Mouse (Mus musculus) mouse trophoblast stem cell (cell line): ENCODE results near the gene Tnni1.

ENCODE experiments used
- in situ Hi-C, 2 experiments: fragments of 300-500 bp; cut with MseI, MboI; formaldehyde crosslinking; loops; 2 replicates in 1 of 2; 3 replicates in 1 of 2; pipeline ENCODE4 v1.15.1; 2025

Tnni1 gene

DNA sequence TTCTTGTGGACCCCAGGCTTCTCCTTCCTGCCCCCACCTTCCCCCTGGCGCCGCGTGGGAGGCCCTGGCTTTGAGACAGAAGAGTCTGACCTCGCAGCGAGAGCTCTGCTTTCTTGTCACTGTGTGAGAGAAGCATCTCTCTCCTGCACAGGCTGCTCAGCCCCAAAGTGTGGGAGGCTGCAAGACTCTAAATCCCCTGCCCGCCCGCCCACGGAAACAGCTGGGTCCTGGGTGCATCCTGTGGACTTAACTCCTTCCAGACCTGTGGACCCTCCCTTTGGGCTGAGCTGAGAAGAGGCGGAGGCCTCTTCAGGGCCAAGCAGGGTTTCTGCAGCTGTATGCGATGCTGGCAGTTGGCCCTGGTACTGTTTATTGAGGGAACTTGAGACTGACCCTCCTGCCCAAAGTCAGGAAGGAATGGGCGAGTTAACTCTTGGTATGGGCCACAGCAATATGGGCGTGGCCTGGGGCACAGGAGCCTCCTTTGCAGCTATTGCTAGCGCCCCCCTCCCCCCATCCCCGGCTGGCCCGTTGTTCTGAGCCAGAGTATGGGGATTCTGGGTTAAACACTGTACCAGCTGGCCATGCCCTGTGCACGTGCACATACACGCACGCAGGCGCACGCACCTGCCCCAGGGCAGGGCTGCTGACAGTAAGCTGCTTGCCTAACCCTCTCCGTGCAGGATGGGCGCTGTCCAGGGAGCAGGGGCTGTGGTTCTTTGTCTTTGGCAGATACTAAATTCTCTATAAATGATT, at the start of gene Tnni1:
Tnni1 (plus strand) TSS at position 655 of the 756 bp plus-strand sequence.
- in situ Hi-C loops: no loop called here

DNA sequence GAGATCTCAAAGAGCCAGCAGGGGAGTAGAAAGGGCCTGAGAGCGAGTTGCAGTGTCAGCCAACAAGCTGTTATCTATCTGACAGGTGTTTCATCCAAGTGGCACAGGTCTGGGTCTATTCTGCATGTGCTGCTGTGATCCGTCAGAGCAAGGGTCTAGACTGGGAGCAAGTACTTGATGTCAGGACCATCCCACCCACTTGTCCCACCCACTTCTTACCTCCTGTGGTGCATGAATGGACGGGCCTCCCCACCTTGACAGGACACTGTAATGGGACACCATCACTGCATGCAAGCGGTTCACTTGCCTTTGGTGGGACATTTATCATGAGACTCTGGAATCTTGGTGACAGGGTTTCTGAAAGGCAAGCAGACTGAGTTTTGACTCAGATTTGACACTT, 49.4 kb upstream of the Tnni1 start:
- in situ Hi-C loops: no loop called here

DNA sequence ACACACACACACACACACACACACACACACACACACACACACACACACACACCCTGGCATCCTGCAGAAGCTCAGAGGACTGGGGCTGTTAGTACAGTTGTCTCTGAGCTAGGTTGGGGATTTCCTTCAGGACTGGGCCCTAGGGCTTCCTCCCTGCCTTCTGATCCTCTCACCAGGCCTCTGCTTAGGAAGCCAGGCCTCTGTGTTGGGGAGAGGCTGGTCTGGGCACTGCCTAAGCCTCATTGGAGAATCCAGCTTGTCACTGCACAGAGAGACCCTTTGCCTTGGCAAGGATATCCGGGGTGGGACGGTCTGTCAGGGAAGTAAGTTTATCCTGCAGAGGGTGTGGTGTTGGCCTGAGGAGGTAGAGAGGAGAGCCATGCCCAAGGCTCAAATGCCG, 48.9 kb upstream of the Tnni1 start:
- in situ Hi-C loops: no loop called here

DNA sequence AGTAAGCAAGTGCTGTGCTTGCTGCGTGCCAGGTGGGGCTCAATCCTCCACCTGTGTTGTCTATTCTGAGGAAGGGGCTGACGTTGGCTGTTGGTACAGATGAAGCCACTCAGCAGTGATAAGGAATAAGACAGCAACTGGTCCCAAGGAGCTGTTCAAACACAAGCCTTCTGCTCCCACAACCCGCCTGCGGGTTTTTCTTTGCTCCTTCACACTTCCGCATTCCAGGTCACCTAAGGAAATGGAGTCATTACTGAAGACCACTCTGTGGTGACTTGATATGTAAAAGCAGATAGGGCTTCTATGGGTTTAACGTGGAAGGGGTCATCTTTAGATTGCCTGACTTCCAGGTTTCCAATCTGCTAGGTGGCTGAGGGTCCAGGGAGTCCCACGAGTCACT, 47.8 kb upstream of the Tnni1 start:
- in situ Hi-C loops: no loop called here

DNA sequence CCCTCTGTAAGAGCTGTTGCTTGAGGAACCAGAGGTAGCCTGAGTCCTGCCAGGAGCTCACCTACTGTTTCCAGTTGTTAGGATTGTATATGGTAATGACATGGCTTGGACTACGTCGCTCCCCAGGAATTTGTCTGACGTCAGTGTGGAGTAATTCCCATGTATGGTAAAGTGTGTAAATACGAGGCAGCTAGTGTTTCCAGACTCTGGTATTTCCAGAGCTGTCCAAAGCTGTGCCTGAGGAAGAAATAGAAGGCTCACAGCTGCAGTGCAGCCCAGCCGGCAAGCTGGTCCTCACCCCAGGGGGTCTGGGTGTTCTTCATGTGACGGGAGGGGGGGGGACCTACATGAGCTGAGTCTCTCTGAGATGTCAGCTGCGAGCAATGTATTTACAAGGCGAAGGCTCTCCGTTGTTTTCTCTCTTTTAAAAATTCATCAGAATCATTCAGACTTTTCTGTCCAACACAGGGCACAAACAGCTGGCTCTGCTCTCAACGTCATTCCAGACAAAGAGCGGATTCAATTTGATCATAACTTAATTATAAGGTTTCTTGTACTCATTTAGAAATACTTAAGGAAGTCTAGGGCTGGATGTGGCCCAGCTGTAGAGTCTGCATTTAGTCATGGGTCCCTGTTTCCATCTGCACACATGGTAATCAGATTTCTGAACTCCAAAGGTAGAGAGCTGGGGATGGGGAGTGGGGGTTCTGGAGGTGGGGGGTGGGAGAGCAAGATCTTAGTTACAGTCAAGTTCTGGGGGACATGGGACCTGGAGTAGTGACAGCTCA, 47.1 kb upstream of the Tnni1 start:
- in situ Hi-C loops: no loop called here

DNA sequence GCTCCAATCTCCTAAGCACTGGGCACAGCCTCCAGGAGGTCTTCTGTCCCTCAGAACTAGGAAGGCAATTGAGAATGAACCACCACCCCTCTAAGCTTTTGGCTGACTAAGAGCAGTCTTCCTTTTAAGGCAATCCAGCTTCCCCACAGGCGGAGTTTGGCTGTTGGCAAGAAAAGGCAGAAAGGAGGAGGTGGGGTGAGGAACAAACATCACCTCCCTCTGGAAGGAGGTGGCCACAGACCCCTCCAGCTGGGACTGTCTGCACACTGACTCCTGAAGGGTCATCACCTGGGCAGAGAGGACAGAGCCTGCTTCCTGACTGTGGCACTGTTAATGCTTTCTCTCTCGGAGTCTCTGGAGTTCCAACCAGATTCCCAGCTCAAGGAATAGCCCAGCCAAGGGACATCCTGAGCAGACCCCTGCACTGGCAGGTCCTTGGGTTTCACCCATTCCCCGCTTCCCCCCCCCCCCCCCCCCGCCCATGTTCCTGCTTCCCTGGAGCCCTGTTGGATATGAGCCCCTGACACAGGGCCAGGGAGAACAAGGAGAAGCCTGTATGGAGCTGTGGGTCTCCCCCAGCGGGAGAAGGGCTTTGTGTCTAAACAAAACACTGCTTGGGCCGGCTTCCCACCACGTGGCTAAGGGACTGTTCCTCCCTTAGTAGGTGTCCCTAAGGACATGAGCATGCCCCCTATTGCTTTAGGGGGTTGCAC, 44.9 kb upstream of the Tnni1 start:
- in situ Hi-C loops: no loop called here

DNA sequence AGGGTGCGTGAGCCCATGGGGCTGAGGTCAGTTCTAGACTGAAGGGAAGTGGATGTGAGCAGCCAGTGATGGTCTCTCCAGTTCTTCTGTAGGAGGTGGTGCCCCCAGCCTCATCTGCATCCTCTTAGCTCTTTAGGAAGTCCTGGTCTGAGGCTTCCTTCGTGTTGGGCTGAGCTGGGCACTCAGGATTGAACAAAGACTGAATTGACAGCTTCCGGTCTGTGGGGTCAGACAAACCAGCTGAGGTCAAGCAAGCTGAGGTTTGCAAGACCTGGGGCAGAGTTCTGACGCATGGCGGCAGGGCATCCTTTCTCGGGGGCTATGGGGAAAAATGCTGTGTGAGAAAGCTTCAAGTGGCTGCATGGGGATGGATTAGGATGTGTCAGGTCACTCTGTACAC, 43.8 kb upstream of the Tnni1 start:
- in situ Hi-C loops: no loop called here

DNA sequence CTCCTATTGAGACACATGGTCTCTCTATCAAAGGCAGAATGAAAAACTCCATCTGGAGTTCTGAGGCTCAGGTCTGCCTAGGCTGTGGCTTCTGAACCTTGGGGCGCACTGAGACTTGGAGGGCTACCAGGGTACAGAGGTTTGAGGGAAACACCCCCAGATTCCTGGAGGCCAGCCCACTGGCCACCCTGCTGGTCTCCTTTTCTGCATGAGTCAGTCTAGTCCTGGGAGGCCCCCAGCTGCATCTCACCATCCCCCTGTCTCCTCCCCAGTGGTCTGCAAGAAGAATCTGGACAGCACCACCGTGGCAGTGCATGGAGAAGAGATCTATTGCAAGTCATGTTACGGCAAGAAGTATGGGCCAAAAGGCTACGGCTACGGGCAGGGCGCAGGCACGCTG, 34.2 kb upstream of the Tnni1 start:
- in situ Hi-C loops: no loop called here

DNA sequence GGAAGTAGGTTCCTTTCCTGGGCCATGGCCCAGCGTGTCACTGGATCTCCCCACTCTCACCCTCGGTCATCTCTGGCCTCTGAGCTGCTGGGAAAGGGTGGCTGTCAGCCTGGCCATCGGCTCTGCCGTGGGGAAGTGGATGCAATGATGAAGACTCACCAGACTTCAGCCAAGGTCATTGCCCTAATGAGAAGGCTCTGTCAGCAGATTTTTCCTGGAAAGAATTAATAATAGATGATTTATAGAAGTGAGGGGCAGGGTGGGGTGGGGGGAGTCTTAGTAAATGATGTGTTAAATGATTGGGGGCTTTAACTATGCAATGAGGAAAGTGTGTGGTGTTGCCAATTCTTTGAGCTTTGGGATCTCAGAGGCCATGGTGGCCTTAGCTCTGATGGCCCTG, 33.0 kb upstream of the Tnni1 start:
- in situ Hi-C loops: no loop called here

DNA sequence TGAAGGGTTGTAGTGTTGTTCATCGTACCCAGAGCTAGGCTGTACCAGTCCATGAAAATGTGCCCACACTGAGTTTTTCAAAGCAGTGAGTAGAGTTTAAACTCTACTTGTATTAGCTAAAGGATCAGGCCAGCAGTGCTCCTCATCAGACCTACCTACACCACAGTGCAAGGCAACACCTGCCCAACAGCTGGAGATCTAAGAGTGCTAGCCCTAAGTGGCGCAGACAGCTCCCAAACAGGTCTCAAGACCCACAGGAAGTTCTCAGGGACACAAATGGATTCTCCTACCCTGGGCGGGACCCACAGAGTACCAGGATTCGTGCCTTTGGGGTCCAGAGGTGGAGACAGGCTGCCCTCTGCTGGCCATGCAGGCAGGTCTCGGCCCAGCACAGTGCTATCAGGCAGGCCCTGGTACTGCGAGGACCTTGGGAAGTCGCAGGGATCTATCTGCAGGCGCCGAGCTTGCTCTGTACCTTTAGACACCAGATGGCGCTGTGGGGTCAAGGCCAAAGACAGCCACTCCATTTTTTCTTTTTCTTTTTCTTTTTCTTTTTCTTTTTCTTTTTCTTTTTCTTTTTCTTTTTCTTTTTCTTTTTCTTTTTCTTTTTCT, 26.4 kb upstream of the Tnni1 start:
- in situ Hi-C loops: loop anchor here (5.0 kb wide), 2 partner anchors 34 to 36 kb away; no protein-coding TSS in a partner anchor

DNA sequence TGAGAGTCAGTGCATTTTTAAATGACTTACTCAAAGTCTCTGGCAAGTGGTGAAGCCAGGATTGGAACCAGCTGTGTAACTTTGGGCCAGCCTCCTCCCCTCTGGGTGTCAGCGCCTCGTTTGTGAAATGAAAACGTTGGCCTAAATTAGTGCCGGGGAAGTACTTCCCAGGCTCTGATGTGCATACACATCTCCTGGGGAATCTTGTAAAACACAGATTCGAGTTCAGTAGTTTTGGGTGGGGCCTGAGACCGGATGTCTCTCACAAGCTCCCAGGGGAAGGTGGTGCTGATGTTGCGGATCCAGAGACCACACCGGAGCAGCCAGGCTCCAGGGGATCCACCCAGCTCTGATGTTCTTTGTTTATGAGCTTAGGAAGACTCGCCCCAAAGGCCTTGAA, 23.9 kb upstream of the Tnni1 start:
- in situ Hi-C loops: no loop called here

DNA sequence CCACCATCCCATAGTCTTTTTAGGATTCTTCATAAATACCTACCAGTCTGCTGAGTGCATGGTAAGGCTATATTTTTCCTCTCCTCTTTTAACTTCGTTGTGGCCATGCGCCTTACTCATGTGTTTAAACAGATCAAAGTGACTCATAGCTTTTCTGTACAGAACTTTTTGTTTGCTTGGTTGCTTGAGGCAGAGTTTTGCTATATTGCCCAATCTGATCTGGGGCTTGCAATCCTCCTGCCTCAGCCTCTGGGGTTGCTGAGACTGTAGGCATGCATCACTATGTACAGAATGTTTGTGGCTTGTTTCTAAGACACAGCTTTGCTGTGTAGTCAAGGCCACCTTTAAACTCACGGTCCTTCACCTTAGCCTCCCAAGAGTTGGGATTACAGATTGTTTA, 23.3 kb upstream of the Tnni1 start:
- in situ Hi-C loops: no loop called here

DNA sequence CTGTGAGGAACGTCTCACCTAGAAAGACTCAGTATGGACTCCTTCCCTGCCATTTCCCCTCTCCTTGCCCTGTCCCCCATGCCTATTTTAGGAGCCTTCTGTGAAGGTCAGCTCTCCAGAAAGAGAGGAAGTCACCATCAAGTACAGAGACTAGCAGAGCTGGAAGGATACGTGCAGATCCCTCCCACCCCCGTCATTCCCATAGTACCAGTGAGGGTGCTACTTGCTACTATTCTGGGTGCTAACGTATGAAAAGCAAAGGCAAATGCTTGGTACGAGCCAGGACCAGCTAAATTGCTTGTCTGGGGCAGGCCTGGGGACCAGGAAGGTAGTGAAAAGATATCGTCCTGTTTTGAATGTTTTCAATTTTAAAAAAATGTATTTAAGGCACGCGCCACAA, 21.9 kb upstream of the Tnni1 start:
- in situ Hi-C loops: no loop called here

DNA sequence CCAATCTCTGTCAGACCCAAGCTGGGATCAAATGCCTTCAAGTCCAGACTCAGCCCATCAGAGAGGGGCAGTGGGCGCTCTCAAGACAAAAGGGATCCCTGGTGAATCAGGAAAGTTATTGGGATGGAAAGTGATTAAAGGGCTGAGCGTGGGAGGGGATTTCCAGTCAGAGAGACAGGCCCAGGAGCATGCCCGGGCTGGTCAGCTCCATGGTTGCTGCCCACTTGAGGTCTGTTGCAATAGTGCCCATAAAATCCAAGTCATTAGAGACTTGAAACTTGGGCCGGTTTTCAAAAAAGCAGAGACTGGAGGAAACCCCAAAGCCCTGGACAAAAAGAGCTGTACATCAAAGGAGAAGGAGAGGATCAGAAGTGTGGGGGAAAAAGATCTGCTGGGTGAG, 19.5 kb upstream of the Tnni1 start:
- in situ Hi-C loops: no loop called here

DNA sequence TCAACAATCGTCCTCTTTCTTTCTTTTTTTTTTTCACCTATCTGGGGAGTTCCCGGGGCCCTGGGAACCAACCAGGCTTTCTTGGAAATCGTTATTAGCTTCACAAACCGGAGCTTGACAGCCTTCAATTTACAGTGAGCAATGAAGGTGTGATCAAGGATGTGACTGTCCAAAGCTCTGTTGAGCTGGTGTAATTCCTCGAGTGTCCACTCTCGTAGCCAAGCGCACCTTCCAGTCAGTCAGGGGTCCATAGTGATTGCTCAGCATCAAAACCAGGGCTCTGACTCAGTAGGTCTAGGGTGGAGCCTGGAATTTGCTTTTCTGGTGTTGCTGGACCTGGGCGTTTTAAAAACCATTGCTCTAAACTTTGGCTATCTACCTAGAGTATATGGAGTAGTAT, 19.0 kb upstream of the Tnni1 start:
- in situ Hi-C loops: no loop called here

DNA sequence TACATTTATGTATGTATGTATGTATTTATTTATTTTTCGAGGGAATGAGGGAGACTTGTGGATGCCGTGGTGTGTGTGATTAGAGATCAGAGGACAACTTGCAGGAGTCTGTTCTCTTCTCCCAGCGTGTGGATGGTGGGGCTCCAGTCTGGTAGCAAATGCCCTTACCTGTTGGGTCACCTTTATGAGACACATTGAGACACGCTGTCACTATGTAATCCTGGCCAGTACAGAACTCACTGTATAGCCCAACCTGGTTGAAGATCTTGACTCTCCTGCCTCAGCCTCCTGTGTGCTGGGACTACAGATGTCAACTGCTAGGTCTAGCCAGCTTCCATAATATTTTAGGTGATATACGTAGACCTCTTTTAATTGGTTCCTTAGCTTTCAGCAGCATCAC, 17.5 kb upstream of the Tnni1 start:
- in situ Hi-C loops: no loop called here

DNA sequence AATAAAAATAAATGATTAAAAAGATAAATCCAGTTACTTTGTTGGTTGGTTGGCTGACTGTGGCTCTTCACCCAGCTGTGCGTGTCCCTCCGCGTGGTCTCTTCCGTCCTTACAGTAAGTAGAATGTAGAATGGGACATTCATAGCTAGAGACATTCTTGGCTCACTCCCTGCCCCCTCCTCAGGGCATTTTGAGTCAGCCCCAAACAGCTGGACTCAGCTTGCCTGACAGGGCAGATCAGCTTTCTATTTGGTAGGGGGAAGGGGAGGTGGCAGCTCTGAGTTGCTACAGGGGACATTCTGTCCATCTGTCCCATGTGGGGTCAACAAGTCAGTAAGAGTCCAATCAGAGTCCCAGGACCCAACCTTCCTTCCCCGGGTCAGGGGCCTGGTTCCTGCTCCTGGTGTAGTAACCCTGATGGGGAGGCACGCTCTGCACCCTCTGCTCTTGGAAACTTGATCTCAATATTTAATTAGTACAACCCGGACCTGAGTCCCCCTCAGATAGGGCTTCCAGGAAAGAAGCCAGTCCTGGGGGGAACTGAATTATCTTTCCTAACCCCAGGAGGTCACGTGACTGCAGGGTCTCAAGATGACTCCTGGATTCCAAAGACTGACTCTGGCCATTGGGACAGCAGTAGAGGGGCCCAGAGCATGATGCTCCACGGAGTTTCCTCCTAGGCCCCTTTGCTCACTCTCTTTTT, 15.6 kb upstream of the Tnni1 start:
- in situ Hi-C loops: no loop called here

DNA sequence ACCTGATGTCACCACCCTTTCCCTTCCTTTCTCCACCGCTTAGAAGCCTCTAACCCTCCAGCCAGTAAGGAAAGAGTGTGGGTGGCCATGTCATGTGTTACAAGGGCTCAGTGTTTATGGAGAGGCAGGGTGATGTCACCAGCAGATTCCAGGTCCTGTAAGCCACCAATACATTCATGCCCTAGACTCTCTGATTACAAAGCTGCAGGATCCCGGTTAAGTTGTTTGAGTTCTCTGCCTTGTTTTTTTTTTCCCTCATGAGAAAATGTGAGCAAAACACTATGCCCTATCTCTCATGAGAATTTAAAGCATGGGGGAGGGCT, 15.1 kb upstream of the Tnni1 start:
- in situ Hi-C loops: no loop called here

DNA sequence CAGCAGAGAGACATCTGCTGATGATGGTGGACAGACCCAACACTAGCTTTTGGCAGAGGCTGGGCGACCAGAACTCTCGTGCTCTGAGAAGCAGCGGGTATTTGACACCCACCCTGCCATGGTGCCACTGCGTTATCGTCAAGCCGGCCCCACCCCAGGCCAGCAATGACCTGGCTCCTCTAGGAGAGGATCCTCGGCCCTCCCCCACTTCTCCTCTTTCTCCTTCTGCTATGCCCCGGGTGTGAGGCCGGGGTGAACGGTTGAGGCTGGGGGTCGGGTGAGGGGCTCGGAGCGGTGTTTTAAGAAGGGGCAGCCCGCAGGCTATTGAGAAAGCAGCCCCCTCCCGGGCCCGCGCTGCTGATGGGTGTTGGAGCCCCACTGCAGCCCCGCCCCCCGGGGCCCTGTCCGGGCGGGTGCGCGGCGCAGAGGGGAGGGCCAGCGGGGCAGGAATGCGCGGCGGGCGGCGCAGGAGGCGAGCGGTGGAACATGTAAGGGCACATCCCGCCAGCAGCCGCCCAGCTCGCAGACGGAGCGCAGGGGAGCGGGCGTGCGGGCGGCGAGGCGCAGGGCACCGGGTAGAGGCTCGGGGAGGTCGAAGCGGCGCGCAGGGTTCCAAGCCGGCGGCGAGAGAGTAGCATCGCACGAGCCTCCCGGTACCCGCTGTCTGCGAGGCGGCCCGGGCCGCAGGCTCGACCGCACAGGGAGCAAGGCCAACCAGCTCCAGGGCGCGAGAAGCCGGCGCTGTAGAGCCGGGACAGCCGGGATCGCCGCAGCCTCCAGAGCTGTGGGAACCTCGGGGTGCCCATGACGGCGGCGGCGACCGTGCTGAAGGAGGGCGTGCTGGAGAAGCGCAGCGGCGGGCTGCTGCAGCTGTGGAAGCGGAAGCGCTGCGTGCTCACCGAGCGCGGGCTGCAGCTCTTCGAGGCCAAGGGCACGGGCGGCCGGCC, 13.3 kb upstream of the Tnni1 start, which contains the start of gene Phlda3:
Phlda3 (plus strand) TSS at position 475 of the 947 bp plus-strand sequence.
- in situ Hi-C loops: no loop called here

DNA sequence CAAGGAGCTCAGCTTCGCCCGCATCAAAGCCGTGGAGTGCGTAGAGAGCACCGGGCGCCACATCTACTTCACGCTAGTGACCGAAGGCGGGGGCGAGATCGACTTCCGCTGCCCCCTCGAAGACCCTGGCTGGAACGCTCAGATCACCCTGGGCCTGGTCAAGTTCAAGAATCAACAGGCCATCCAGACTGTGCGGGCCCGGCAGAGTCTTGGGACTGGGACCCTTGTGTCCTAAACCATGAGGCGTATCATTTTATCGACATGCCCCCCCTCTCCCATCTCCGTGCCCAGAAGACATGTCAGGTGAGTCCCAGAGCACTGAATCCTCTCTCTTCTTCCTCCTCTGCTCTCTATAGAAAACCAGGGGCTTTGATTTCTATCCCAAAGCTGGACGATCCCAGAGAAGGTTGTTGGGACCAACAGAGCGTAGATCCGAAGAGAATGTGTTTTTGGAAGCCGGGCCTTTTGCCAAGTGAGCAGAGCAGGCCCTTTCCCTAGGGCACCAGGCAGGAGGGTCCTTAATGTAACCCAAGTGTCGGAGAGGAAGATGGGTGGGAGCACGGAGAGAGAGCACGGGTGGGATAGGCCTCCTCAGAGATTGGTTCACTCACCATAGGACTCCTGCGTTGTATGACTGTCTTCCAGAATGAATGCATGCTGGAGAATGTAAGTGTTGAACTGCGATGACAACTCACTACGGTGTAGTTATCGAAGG, 12.5 kb upstream of the Tnni1 start:
- in situ Hi-C loops: no loop called here
